Mouse (Mus musculus): ENCODE data around the gene Il33. TPM values are rescaled to one million over a fixed set of nuclear protein-coding genes. Genes with fewer than 3 reads are reported as not detected.

The Il33 gene
- polyA plus RNA-seq, 1 experiment, result 3.3 TPM

- no peak for DNase-seq
- WGBS, result 96% methylated on average over 9 of the region's 9 CpGs
- TF ChIP-seq CTCF (IDR thresholded peaks at IDR 0.05; ENCODE audit: borderline replicate concordance, control insufficient read depth, extremely low read depth, insufficient read depth, low read length, poor library complexity), result no peak
- no peaks in the 10 kb centered on the region for H3K36me3 ChIP-seq (ENCODE audit: control insufficient read depth, insufficient read depth, low read length)
- H3K4me3 ChIP-seq (ENCODE audit: control insufficient read depth, insufficient read depth, low read length), result no peak within 1 kb of the TSS
- H3K27me3 ChIP-seq (ENCODE audit: control insufficient read depth, insufficient read depth, low read length), result no peaks in the 10 kb centered on the region
- H3K4me1 ChIP-seq (replicated peaks; ENCODE audit: control insufficient read depth, insufficient read depth, low read length), result no peaks in the 10 kb centered on the region
- H3K27ac ChIP-seq (ENCODE audit: control insufficient read depth, insufficient read depth, low read length), result no peak within 1 kb of the TSS
Observed at GRCm38 (mm10) chr19:30003621-30004020, 78.7 kb downstream of the Il33 start, which contains the start of gene Trpd52l3. TSS of gene Trpd52l3 (plus strand) at chr19:30003790.

GRCm38 (mm10) chr19:30006371-30006770, 81.5 kb downstream of the Il33 start:
- Histone ChIP-seq H3K27ac (ENCODE audit: control insufficient read depth, insufficient read depth, low read length) (no peak overlapping the region), H3K36me3 (ENCODE audit: control insufficient read depth, insufficient read depth, low read length) (no peaks in the 10 kb centered on the region), H3K4me1 (replicated peaks; ENCODE audit: control insufficient read depth, insufficient read depth, low read length) (peaks cover 3% of the 10 kb centered on the region; the same call in 1 of the 2 replicates), H3K4me3 (ENCODE audit: control insufficient read depth, insufficient read depth, low read length) (no peak overlapping the region), H3K27me3 (ENCODE audit: control insufficient read depth, insufficient read depth, low read length) (no peaks in the 10 kb centered on the region)
- WGBS, result 95% methylated on average over 3 of the region's 3 CpGs
- no peak for DNase-seq
- TF ChIP-seq POLR2A (IDR thresholded peaks at IDR 0.05; ENCODE audit: control insufficient read depth, extremely low read depth, insufficient read depth, low read length, poor library complexity), result no peak
- TF ChIP-seq CTCF (IDR thresholded peaks at IDR 0.05; ENCODE audit: borderline replicate concordance, control insufficient read depth, extremely low read depth, insufficient read depth, low read length, poor library complexity), result no peak

Other genes with a start within 250 kb of the Il33 start
- 0.27 TPM in 1 of 2 replicates, not detected in the other for gene Mlana, start 227.3 kb upstream of the Il33 start, polyA plus RNA-seq (2012; rRNA removed)
- 11.3 and 12.5 TPM in 2 replicates for gene 9930021J03Rik, start 119.1 kb upstream of the Il33 start, polyA plus RNA-seq (2012; rRNA removed)
- 4.6 and 6.1 TPM in 2 replicates for gene Ranbp6, start 112.1 kb upstream of the Il33 start, polyA plus RNA-seq (2012; rRNA removed)
- 0.07 TPM in 1 of 2 replicates, not detected in the other for gene Trpd52l3, start 78.7 kb downstream of the Il33 start, polyA plus RNA-seq (2012; rRNA removed)
- 72.8 and 80.5 TPM in 2 replicates for gene Uhrf2, start 105.4 kb downstream of the Il33 start, polyA plus RNA-seq (2012; rRNA removed)

All from thymus, adult 2 months (tissue).